Mouse (Mus musculus): ENCODE measurements around the gene a.

a gene

DNA sequence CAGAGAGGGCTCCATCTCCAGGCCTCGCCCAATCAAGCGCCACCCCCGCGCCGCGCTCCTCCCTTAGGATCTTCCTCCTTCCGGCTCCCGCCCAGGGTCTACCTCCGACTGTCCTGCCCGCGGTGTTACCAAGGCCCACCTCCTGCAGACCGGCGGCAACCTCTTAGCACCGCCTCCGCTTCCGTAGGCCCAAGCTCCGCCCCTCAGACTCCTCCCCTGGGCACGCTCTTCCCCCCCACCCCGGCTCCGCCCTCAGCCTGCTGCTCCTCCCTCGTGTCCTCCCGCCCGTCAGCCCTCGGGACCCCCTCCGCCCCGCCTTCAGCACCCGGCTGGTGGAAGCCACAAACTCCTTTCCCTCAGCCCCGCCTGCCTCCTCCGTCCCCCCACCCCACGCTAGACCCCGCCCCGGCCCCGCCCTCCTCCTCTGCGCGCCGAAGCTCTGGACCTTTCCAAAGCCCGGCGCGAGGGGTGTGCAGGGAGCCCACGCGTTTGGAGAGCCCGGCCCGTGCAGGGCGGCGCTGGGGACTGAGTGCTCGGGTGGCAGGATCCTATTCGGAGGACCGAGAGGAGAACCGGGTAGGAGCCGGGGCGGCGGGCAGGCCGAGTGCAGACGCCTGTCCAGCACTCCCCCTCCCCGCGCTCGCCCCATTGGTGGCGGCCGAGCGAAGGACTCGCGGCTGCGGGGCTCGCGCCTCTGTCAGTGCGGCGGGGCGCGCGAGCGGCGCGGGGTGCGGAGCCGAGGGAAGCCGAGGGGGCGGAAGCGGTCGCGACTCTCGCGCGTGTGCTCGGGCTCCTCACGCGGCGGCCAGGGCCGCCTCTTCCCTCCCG lies at the start of gene a, which contains the start of gene Raly:
Gene a (plus strand): TSS at position 747 of the 828 bp plus-strand sequence.
Gene Raly (plus strand): TSS at position 441 of the 828 bp plus-strand sequence.
- peak; percentile 99 for DNase-seq (ENCODE audit: low read depth, low spot score)

DNA sequence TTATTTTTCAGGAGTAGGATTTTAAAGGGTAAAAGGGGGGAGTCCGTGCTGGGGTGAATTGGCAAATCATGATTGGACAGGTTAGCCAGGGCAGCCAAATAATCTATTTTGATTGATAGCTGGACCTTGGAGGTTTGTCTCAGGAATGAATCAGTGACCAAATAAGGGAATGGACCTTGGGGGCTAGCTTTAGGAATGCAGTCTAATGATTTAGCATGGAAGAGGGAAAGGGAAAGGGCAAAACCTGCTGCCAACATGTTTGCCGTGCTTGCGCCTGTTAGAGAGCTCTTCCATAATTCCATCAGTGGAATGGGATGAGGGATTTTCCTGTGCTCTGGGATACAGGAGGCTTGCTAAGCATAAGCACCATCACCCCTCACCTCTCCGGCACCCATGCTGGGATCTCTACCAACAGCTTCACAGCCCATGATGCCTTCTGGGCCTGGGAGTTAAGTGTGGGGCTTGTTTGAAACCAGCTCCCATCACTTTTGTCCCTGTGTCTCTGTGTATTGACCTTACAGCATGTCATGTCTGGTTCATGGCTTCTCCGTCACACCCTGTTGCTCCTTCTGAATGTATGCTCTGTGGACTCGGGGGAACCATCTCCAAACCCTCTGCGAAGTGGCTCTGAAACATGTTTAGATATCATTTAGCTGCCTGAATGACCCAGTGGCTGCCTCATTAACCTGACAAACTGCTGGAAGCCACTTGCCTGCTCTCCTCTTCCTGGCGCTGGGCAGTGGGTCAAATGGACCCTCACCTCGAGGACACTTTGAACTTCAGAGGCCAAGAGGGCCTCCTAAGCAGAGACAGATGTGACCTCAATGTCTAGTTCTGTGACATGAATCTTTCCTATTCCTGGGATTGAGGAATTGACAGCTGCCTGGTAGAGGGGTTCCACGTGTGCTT lies 48.0 kb upstream of the a start:
- no peak for DNase-seq (ENCODE audit: low read depth, low spot score)

DNA sequence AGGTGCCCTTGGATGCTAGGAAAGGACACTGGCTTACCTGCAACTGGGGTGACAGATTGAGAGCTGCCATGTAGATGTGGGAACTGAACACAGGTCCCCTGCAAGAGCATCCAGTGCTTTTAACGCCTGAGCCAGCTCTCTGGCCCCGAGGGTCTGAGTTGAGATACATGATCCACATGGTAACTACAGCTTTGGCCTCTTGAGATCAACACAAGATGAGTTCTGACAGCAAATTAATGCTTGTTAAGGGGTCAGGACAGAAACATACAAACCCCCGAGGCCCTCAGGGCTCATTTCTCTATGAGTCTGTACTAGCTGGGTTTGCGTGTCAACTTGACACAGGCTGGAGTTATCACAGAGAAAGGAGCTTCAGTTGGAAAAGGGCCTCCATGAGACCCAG lies 47.3 kb upstream of the a start:
- DNase-seq (ENCODE audit: low read depth, low spot score): no peak

DNA sequence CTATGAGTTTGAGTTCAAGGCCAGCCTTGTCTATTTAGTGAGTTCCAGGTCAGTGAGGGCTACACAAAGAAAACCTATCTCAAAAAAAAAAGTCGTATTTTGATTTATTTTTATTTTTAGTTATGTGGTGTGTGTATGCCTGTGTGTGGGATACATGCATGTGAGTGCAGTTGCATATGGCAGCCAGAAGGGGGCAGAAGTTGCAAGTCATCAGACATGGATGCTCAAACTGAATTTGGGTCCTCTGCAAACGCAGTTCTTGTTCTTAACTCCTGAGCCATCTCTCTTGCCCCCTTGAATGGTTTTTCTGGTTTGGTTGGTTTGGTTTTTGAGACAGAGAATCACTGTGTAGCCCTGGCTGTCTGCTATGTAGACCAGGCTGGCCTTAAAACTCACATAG lies 42.8 kb upstream of the a start:
- DNase-seq (ENCODE audit: low read depth, low spot score): peak; percentile 25

DNA sequence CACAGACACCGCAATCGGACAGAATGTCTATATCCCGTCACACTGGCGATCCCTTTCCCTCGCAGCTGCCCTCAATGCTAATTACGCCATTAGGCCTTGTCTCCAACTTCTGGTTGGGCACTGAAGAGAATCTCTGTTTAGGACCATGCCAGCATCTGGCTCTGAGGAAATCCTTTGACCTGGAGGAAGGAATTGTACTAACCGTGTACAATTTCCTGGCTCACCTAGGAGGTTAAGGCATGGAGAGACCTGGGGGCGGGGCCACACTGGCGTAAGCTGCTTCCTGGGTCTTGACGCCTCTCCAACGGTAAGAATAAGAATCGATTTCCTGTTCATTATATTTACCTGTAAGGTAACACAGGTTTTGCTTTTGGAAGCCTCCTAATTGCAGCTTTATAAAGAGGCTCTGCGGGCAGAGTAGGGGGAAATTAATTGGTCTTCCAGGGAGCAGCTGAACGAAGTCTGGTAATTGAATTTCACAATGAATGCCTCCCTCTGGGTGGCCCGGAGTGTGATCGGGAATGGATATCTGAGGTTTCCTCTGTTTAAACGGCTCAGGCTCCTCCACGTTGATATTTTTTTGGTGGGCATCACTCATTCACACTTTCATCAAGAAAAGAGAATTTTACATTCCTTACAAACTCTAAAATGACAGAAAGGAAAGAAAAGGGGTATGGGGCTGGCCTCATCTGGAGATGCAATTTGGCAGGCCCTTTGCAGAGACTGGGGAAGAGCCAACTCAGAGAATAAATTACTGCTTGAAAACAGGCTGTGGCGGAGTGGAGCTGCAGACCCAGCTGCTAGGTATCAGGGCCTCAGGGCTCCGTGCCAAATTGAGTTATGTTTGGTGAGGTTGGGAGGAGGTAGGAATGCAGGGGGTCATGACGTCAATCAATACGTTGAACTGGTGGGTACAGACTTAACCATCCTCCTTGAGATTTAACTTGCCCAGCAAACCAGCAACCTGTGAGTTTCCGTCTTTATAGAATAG lies 41.9 kb upstream of the a start:
- DNase-seq (ENCODE audit: low read depth, low spot score): no peak

DNA sequence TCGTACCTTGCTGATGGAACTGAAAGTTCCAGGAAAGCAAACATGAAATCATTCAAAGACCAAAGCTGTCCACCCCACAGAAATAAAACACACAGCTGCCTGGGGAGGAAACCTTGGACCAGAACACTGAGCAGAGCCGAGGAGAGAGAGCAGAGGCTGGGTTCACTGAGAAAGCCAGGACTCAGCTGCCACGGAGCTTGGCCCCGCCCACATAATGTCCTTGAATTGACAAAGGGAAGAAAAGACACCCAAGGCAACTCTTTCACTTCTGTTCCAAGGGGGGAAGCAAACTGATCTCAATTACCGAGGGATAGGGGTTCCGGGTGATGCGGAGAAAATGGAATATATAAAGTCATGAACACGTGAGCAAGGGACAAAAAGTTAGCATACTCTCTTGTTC lies 39.3 kb upstream of the a start:
- DNase-seq (ENCODE audit: low read depth, low spot score): no peak

DNA sequence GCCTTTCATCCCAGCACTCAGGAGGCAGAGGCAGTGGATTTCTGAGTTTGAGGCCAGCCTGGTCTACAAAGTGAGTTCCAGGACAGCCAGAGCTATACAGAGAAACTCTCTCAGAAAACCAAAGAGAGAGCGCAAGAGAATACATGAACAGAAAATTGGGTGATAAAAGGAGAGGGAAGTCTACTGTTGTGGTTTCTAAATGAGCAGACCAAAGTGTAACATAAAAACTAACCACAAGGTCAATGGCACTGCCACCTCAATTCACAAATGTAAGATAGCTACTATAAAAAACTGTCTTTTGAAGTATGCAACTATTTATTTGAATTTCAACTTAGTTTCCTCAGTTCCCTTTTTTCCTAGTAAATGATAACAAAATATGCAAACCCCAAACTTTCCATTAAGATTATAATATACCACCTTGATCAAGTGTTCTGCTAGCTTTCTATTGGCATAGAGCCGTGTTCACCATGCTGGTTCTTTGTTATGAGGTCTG lies 37.1 kb upstream of the a start:
- peak; percentile 11 for DNase-seq (ENCODE audit: low read depth, low spot score)

DNA sequence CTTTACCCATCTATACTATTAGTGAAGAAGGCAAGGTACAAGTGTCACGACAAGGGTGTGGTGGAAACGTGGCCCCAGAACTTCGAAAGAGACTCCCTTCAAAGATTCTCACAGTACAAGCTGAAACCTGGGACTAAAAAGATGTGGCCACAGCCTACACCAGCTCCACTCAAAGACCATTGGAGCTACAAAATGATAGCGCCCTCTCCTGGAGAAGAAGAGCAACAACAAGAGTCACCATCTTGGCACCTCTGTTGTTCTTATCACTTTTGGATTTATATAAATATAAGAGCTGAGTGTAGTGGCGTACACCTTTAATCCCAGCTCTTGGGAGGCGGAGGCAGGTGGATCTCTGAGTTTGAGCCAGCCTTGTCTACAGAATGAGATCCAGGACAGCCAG lies 35.4 kb upstream of the a start:
- DNase-seq (ENCODE audit: low read depth, low spot score): peak; percentile 24

DNA sequence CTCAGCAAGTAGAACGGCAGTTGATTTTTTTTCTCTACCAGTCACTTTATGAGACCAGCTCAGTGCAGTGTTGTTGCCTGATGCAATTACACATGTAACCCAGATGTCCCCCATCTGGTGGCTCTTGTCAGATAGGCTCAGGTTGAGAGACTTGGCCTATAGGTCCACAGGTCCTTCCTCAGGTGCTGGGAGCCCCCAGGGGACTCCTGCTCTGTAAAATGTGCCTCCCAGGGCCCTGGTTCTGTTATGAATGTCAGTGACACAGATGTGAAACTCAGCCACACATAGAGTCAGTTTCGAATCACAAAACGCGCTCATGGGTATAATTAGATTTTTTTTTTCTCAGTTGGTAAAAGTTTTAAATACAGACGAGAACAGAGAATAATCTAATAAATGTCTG lies 33.5 kb upstream of the a start:
- no peak for DNase-seq (ENCODE audit: low read depth, low spot score)

DNA sequence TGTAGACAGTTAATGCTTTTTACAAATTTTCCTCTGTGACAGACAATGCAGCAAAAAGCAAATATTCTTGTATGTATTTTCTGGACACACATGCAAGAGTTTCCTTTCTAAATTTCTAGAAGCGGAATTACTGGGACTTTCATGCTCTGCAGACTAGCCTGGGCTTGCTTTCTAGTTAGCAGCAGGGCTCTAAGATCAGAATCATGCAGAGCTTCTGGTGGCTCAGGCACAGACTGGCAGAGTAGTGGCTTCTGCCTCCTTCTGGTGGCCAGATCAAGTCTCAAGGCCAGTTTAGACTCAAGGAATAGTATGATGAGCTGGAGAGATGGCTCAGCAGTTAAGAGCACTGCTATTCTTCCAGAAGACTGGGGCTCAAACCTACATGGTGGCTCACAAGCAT lies 32.7 kb upstream of the a start:
- no peak for DNase-seq (ENCODE audit: low read depth, low spot score)

DNA sequence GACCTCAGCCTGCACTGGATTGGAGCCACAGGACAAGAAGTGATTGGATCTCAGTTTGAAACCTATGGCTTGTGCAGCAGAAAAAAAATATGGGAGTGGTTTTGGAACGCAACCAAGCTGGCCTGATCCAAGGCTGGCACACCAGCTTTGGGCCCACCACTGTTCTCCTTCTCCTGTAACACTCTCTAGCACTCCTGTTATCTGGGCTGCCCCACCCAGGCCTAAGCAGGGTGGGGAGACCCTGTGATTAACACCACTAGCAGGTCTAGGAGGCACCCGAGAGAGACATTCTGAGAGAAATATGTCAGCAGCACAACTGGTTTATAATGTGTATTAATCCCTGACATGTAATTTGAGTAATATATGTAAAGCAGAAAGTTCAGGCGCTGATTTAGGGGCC lies 28.0 kb upstream of the a start:
- no peak for DNase-seq (ENCODE audit: low read depth, low spot score)

DNA sequence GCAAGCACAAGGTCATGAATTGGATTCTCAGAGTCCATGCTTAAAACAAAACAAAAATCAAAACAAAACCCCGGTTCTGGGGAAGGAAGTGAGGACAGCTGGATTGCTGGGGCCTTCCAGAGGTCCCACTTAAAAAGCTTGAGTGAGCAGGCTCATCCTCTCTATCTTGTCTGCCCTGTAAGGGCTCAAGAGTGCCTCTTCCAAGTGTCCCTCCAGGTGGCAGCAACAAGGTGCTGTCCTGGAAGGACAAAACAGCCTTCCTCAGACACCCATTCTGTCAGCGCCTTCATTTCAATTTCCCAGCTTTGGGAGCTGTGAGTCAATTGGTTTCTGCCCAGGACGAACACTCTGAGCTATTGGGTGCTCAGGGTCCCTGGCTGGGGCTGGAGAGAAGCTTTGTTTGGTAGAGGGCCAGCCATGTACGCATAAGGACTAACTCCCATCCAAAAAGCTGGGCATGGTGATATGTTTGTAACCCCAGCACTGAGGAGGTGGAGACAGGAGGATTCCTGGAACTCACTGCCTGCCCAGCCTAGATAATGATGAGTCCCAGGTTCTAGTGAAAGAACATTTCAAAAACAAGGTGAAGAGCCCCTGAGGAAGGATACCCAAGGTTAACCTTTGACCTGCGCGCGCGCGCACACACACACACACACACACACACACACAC lies 26.2 kb upstream of the a start:
- peak; percentile 32 for DNase-seq (ENCODE audit: low read depth, low spot score)

DNA sequence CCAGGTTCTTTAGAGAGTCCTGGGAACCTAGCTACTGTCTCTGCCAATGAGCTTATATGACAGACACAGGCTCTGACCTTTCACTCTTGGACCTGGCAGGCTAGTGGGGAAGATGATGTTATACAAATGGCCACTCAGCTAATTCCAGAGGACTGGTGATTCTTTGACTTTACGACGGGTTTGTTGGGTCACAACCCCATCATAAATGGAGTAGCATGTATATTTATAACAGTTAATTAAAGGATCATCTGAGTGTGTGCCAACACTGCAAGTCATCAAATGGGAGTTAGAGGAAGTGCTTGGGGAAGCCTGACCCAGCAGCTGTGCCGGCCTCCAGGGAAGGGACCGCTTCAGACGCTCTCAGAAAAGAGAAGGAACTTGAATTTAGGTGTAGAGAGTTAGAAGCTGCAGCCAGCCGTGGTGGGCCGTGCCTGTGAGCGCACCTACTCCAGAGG lies 25.6 kb upstream of the a start:
- no peak for DNase-seq (ENCODE audit: low read depth, low spot score)

DNA sequence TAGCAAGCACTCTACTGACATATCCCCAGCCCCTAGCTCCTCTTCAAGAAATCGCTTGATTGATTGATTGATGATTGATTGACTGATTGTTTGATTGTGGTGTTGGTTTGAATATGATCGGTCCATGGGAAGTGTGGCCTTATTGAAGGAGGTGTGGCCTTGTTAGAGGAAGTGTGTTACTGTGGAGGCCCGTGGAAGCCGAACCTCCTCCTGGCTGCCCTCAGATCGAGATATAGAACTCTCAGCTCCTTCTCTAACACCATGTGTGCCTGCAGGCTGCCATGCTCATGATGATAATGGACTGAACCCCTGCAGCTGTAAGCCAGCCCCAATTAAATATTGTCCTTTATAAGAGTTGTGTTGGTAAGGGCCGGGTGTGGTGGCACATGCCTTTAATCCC lies 24.2 kb upstream of the a start:
- no peak for DNase-seq (ENCODE audit: low read depth, low spot score)

DNA sequence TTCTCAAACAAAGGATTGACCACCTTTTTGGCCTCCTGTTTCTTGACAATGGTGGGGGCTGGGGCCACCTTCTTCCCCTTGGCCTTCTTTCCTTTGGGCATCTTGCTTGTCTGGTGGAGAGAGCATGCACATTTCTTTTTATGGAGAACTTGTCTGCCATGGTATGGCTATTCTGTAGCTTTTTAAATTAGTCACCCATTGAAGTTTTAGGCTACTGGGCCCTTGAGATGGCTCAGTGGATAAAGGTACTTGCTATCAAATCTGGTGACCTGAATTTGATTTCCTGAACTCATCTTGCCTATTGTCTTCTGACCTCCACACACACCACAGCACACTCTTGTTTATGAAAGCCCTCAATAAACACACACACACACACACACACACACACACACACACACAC lies 21.3 kb upstream of the a start, which contains the start of gene Gm14214:
Gene Gm14214 (minus strand): TSS at position 101 of the 400 bp plus-strand sequence.
- DNase-seq (ENCODE audit: low read depth, low spot score): no peak

DNA sequence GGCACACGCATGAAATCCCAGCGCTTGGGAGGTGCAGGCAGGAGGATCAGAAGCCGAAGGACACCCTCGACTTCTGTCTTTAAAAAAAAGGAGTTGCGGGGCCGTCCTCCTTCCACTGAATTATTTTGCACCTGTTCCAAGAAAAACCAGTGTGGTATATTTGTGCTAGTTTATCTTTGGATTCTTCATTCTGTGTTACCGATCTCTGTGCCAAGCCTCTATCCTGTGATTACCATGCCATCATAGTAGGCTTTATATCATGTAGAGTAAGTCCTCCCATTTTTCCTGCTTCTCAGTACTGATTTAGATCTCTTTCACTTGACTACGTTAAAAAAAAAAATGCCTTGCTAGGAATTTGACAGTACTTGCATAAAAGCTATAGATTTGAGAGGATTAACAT lies 19.6 kb upstream of the a start:
- DNase-seq (ENCODE audit: low read depth, low spot score): no peak

DNA sequence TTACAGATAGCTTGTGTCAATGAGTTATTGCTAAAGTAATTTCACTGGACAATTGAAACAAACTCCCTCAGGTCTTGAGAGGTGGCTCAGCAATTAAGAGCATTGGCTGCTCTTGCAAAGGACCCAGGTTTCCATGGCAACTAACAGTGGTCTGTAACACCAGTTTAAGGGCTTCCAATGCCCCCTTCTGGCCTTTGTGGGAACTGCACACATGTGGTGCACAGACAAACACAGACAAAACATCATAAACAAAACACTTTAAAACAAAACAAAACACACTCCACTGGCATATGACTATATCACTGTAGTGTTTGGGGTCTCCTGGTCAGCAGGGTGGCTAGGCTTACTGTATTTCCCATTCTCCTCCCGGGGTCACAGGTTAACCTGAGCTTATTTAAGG lies 17.2 kb upstream of the a start:
- peak; percentile 54 for DNase-seq (ENCODE audit: low read depth, low spot score)

DNA sequence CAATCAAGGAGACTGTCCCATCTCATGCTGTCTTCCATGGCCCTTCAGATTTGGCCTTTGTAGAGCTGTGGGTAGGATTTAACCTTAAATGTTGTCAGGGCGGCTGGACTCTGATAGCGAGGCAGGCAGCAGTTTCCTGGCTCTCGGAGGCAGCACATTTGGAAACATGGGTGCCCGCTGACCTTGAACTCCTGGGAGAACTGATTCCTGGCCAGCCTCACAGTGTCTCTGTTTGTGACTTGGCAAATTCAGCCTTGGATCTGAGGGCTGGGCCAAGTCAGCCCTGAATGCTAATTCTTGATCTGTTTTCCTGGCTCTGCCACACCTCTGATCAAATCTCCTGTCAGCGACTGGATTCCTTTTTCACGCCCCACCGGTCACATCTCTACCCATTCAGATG lies 14.7 kb upstream of the a start:
- no peak for DNase-seq (ENCODE audit: low read depth, low spot score)

DNA sequence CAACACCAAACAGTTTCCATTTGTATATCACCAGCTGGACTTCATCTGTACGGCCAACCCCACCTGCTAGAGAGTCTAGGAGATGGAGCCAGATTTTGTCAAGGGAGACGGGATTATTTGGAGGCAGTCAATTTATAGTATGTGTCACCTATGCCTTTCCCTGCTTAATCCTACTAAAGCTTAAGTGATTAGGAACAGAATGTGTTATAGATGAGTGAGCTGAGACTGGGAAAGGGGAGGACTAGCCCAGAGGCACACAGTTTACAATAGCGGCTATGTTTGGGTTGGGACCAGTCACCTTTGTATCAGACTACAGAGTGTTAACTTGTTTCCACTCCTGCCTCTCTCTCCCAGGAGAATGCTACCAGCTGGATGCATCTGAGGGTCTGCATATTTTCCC lies 11.6 kb upstream of the a start:
- no peak for DNase-seq (ENCODE audit: low read depth, low spot score)

DNA sequence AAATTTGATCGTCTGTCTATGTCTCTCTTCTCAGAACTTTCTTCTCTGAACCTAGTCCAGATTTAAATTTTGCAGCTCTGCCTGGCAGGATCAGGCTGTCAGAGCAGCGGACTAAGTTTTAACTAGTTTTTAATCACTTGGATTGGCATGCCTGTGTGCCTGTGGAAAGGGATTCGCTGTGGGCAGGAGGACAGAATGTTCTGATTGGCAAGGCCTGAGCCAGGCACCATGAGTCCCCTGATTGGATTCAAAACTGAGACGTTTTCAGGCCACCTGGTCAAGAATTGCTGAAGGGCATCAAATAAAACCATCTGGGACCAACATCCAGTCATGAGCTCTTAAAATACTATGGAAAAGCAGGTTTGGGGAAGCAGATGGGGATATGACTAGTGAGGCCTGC lies 8.8 kb upstream of the a start:
- DNase-seq (ENCODE audit: low read depth, low spot score): no peak

Measured in CD4-positive, CD25-positive, alpha-beta regulatory T cell, adult 2 months (primary cell).